Mouse (Mus musculus): ENCODE measurements around the gene Dusp15. TPM values are rescaled to one million over a fixed set of nuclear protein-coding genes. Genes with fewer than 3 reads are reported as not detected.

The Dusp15 gene
- 1 to 10 TPM; 1.2 to 2.6 TPM for total RNA-seq (2021)
- long read RNA-seq, experiment 1, partial matches to known transcripts, result 0 of 1 reads
- long read RNA-seq, experiment 1, other reads (novel, unspliced or antisense), result 0 of 1 reads
- long read RNA-seq, experiment 2, partial matches to known transcripts, result 0 of 3 reads
- long read RNA-seq, experiment 2, other reads (novel, unspliced or antisense), result 0 of 3 reads

DNA sequence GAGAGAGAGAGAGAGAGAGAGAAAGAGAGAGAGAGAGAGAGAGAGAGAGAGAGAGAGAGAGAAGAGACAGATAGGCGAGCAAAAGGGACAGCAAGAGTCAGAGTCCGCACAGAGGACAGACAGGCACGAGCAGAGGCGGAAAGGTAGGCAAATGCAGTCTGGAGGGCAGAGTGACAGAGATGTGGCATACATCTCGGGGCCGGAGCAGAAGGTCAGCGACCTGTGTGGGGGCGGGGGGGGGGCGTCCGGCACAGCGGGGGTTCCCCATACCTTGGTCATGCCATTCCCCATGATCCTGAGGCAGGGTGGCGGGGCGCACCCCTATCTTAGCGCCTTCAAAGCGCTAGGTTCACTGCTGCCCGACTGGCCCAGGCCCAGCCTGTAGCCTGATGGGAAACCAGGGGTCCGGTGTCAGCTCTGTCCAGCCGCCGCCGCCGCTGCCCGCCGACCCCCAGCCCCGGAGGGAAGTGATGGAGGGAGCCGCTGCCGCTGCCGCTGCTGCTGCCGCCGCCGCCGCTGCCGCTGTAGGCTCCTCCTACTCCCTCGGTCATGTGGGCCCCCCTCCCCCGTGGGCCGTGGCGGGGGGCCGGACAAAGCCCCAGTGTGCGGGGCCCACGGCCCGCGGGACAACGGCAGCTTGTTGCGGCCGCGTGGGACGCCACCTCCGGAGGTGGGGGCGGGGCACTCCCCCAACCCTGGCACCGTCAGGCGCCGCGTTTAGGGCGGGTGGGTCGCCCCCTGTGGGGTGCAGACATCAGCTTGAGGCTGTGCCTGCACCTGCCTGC is at the start of gene Dusp15:
Gene Dusp15, minus strand, starts transcription at position 634 of the 785 bp plus-strand sequence.
- no peak for DNase-seq (ENCODE audit: low spot score in 2 of 2)

DNA sequence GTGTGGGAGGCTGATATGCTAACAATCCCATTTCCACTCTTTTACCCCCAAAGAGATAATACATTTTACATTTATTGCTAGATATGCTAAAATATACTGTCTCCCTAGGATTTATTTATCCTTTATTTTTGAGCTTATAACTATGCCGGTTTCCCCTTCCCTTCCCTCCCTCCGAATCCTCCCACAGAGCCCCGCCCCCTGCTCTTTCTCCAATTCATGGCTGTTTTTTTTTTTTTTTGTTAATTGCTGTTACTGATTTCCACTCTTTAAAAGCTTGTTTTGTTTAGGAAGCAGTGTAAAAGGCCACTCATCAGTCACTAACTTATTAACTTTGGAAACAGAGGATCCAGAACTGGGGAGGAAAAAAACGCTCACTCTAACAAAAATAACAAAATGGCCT is 45.5 kb upstream of the Dusp15 start:
- DNase-seq (ENCODE audit: low spot score in 2 of 2), result no peak

DNA sequence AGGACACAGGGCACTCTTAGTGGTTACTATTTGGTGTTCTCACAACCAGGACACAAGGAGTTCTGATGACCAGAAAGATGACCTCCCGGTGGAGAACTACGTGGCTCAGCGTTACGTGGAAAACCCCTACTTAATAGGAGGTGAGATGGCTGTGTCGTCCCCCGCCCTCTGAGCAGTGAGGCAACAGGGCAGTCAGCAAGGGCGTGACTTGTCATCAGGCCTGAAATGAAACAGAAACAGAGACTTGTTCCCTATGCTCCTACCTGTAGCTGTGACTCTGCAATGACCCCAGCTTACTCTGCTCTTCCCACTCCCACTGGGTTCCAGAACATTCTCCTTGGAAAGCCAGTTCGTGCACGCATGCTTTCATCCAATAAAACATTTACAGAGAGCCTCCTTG is 40.0 kb upstream of the Dusp15 start:
- no peak for DNase-seq (ENCODE audit: low spot score in 2 of 2)

DNA sequence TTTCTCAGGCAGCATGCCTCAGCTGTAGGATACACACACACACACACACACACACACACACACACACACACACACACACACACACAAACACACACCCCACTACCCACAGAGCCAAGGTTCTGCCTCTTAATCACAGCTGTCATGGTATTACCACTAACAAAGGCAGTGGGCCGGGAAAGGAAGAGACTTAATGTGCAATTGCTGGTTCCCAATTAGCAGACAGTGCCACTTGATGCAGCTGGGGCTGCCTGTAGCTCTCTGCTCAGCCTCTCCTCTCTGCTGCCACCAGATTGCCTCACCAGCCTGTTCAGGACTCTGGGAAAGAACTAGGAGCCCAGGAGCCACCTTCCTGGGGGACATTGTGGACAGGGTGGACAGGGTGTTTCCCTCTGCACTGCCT is 34.1 kb upstream of the Dusp15 start:
- DNase-seq (ENCODE audit: low spot score in 2 of 2), result no peak

DNA sequence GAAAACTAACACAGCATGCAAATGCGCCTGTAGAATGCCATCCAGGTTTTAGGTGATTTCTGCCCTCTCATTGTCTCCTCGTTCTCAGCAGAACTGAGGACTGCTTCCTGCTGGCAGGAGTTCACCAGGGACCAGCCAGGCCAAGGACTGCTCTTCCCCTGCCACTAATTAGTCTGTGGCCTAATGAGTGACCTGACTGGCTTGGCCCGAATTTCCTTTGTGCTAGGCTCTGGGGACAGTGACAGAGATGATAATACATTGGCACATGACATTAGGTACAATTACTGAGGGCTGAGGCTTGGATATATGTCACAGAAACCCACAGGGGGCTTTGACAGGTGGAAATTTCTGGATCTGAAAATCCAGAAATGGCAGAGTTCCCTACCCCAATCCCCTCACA is 25.5 kb upstream of the Dusp15 start:
- DNase-seq (ENCODE audit: low spot score in 2 of 2), result no peak

DNA sequence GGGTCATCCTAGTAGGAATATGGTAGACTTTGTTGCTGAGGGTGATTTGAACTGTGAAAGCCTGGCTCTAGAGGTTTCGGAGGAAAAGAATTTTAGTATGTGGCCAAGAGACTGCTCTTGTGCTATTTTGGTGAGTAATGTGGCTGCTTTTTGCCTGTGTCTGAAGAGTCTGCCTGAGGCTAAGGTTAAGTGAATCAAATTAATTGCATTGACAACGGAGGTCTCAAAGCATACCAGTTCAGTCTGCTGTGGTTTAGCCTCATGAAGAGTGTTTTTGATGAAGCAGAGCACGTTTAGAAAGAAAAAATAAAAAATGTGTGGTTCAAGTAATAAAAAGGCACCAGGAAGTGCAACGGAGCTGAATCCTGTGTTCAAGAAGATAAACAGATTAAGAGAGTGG is 14.1 kb upstream of the Dusp15 start:
- DNase-seq (ENCODE audit: low spot score in 2 of 2), result no peak

DNA sequence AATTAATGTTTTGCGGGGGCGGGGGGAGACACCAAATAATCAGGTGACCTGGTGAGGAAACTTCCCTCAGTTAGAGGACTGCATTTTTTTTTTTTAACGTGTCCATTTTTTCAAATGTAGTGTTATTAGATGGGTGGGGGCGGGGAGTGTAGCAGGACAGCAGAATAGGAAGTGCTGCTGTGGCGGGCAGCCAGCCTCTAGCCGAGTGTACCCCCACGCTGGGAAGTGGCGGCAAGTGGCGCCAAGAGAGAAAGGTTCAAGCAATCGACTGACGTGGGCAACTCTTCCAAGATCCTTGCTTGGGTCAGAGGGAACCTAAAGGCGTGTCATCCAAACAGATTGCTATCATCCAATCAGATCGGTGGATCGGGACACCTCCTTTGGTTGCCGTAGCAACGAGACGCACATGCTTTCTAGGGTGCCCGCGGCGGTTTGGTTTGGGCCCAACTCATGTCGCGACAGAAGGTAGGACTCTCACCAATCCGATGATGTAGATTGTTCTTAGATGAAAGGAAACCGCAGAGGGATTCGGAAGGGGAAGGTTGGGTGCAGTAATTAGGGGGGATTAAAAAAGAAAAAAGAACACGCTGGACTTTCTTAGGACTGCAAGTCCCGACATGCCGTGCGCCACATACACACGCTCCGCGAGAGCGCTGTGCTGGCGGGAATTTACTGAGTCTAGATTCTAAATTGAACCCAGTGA is 10.7 kb upstream of the Dusp15 start, which contains the start of gene Ttll9:
Gene Ttll9, plus strand, starts transcription at position 395 of the 703 bp plus-strand sequence.
- DNase-seq (ENCODE audit: low spot score in 2 of 2), result peak; percentile 52 to 63

DNA sequence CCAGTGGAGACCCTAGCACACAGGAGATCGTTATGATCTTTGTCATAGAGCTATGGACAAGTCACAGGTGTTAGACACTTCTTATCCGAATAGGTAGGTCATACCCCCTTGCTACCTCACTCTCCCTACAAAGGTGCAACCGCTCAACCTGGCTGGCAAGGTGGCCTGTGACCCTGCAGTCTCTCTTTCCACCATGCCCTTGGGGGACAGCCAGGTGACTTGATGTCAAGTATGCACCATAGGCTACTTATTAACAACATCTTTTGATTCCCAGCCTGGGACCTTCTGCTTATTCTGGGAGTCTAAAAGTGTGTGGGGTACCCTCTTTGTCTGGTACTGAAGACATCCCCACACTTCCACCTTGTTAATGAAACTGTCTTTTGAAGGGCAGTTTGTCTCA is 6.6 kb upstream of the Dusp15 start:
- DNase-seq (ENCODE audit: low spot score in 2 of 2), result no peak

DNA sequence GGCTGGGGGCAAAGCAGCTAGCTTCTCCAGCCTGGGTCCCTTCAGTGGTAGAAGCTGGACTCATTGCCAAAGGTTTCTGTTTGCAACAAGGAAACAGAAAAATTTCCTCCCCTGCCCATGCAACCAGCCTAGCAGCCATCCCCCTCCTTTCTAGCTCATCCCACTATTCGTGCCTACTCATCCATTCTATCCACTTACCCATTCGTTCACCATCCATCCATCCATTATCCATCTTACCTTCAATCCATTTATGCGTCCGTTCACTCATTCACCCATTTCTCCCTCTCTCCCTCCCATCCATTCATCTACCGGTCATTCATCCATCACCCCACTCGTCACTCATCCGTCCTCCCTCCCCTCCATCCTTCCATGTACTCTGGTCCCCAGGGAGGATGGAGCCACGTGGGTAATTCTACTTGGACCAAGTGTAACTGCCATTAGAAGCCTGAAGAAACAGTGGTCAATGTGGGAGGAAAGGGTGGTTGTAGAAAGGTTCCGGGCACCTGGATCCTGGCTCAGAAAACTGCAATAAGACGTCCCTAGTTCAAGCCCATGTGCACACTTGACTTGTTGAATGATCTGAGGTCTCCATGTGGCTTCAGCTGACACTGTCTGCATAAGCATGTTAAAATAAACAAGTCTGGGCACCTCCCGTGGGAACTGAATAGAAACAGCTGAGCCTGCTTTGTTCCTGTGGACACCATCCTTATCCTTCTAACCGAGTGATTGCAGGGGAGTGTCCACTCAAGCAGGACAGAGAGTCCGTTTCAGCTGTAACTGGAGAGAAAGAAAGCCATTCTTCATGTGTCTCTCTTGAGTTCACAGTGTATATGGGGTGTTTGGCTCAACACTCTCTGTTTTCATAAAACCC is 587 bp upstream of the Dusp15 start:
- DNase-seq (ENCODE audit: low spot score in 2 of 2), result no peak

DNA sequence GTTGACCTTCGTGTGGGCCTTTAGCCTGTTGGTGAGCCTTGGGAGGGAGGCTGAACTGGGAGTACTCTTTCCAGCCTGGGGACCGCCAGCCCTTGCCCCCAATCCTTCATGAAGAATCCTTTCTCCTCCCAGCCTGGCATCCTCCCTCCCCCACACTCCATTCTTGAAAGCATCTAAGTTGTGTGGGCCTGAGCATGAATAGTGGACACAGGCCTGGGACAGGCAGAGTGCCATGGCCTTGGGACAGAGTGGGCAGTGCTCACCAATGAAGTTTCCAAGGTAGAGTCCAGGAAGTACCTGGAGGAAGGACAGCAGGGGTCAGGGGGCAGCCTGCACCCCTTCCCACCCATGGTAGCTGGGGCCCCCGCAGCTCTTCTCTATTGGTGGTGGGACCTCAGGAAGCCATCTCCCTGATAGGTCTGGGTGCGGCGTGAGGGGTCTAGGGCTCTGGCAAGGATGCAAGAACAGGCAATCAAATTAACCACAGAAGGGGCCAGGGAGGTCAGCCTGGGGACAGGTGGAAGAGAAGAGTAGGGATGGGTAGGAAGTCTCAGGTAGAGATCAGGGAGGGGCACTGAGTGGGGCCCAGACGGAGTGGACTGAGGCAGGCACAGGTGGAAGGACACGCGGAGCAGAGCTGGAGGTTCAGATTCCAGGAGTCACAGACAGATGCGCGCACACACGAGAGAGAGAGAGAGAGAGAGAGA is 987 bp downstream of the Dusp15 start:
- no peak for DNase-seq (ENCODE audit: low spot score in 2 of 2)

DNA sequence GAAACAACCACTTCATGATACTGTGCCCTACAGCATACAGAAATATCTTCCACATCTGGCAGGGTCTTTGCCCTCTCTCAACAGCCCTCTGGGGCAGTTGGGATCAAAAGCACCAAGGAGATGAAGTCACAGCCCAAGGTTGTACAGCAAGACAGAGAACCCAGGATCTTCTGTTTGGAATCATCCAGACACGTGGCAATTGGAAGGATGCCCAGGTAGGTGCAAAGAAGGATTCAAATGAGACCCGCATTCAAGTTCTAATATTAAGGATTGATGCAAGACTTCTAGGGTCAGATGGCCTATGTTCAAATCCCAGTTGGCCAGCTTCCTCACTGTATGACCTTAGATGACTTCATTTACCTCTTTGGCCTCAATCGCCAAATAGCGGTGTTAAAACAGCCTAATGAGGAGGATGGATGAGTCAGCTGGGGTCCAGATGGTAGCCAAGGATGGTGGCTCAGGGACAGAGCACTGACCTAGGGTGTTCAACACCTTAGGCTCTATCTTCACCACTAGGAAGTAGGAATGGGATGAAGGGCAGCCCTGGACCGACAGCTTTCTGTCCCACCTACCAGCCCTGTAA is 3.0 kb downstream of the Dusp15 start:
- DNase-seq (ENCODE audit: low spot score in 2 of 2), result no peak

DNA sequence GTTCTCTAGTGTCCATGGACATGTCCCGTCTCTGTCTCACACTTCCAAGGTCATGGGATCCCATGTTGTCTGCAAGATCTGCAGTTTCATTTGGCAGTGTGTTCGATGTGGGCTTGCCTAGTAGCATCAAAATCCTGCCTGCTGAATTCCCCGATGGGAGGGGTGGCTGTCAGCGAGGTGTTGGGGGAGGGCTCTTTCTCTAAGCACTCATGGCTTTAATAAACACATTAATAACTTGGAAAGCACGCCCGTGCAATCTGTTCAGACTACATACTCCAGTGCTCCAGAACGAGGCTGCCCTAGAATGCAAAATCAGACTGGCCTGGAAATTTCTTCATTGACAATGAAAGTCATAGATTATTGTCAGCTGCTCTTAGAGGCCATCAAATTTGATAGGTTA is 4.4 kb downstream of the Dusp15 start:
- DNase-seq (ENCODE audit: low spot score in 2 of 2), result no peak

DNA sequence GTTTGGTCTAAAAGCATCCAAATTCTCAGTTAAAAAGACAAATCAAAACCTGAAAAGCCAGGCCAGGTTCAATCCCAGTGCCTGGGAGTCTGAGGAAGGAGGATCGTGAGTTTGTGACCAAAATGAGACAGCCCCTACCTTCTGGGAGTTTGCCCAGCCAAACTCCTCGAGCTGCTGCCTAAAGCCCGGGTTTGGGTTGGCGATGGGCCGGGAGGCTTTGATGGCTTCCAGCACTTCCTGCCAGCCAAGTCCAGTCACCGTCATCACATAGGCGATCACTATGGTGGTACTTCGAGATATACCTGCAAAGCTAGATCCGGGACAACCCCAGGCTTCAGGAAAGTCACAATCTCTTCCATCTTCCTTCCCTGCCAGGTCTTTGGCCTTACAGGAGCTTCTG is 7.5 kb downstream of the Dusp15 start:
- no peak for DNase-seq (ENCODE audit: low spot score in 2 of 2)

DNA sequence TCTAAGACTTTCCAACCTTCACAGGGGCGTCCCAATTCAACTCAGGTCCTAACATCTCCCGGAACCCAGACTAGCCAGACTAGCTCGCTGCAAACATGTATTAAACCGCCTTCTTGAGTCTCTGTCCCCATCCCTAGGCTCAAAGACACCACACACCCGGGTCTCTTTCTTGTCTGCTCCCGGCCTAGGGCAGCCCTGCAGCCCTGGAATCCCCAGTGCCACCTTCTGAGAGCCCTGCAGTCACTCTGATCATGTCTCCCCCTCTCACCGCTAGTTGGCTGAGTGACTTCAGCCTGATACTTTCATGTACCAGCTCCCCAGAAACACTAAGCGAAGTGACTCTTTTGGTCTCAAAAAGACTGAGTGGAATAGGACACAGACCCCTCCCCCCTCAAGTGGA is 7.9 kb downstream of the Dusp15 start:
- no peak for DNase-seq (ENCODE audit: low spot score in 2 of 2)

DNA sequence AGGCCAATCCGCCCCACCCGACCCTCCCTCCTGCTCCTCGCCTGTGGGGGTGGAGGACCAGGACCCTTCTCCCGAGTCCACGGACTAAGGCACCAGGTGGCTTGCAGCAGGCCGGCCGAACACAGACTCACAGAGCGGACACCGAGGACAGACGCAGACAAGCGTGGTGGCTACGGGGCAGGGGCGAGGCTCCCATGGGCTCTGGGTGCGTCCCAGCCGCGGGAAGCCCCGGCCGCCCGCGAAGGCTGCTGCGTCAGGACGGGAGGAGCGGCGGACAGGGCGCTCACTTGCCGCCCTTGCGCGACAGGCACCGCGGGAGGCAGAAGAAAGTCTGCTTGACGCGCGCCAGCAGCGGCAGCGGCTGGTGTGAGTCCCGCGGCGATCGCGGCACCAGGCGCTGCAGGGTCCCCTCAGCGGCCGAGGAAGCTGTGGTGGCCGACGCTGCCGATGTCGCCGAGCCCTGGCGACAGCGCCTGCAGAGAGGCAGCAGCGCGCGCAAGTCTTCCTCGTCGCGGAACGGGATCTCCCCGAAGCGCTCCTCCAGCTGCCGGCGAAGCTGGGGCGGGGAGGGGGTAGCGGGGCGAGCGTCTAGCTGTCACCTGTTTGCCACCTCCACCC is 8.5 kb downstream of the Dusp15 start:
- no peak for DNase-seq (ENCODE audit: low spot score in 2 of 2)

DNA sequence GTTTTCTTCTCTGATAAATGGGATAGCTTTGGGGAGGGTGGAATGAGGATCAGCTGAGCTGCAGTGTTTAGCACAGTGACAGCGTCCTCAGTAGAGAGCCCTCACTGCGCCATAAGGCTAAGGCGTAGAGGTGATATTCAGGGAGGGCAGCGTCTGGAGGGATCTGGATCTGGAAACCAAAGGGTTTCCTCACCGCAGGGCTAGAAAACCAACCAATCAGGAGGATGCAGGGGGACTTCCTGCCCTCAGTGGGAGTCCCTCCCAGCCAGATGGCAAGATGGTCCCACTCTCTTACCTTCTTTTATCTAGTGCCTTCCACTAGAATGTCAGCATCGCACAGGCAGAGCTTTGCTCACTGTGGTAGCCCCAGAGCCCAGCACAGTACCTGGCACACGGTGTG is 9.7 kb downstream of the Dusp15 start:
- DNase-seq (ENCODE audit: low spot score in 2 of 2), result no peak

DNA sequence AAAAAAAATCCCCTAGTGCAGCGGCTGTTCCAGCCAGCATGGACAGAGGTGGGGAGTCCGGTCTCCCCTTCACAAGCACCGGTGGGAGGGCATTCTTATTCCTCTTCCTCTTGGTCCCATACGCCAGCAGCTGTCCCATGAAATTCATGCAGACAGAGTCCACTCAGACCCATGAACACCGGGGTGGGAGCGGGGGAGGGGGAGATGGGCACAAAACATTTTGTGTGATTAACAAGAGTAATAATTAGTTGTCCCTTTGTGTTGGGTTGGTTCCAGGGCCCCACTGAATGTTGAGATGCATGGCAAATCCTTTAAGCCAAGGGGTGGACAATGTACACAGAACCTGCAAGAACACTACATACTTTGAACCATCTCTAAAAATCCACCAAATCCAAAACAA is 10.4 kb downstream of the Dusp15 start:
- no peak for DNase-seq (ENCODE audit: low spot score in 2 of 2)

DNA sequence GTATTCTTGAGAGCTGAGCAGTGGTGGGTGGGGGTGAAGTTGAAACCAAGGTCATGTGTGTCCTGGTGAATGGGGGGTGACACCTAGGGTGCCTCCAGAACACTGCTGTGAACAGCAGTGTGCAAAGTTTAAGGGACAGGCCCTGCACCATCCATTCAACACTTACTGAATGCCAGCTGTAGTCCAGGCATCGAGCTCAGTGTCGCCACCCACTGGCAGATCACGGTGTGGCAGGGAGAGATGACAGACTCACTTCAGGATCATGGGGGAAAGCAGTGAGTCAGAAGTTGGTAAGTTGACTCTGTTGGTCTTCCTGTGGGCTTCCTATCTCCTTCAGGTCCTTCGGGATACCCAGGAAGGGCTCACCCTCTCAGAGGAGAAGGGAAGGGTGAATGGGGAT is 11.7 kb downstream of the Dusp15 start:
- DNase-seq (ENCODE audit: low spot score in 2 of 2), result peak; percentile 48 to 66

DNA sequence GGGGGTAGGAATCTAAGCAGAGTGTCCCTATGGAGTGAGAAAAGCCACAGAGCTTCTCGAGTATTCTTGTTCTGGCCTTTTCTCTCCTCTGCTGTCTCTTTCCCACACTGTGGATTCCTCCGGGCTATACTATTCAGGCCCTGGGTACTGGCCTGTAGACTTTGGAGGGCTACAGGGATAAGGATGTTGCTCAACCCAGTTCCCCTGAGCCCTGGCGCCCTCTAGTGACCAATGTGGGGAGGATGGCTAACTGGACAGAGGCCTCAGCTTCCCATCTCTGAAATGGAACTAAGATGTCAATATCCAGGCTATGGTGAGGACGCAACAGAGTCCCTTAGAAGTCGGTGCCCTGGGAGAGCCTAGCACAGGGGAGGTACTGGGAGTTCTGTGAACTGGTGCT is 17.9 kb downstream of the Dusp15 start:
- DNase-seq (ENCODE audit: low spot score in 2 of 2), result peak; percentile 74 to 76

DNA sequence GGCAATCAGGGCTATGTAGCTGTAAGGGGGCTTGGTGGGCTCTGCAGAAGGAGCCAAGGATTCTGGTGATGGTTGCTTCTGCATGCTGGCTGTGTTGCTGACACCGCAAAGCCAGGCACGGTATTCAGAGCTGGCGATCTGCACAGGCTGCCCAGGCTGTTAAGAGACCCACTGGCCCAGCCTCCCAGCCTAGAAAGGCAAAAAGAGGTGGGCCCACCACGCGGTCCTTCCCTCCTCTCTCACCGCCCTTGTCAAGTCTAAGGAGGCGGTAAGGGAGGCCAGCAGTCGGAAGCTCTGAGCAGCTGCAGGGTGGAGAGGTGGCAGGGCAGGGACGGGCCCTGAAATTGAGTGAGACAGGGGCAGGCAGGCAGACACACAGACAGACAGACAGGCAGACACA is 18.4 kb downstream of the Dusp15 start, which contains the start of gene Foxs1:
Gene Foxs1, minus strand, starts transcription at position 161 of the 400 bp plus-strand sequence.
- DNase-seq (ENCODE audit: low spot score in 2 of 2), result no peak
